Mouse (Mus musculus) monocyte, adult 2 months (primary cell): ENCODE results near the gene Cavin2.

Experiments used
- DNase-seq, 2 experiments: peaks; one replicate each; pipeline ENCODE4 v3.0.0; 2022; ENCODE audit warnings: low spot score in 2 of 2, low read depth in 1 of 2

Cavin2 gene

GRCm38 (mm10) chr1:51307056-51307455, 18.1 kb downstream of the Cavin2 start:
- DNase-seq, result no peak

- no peak for DNase-seq
These were observed 26.6 kb downstream of the Cavin2 start for GRCm38 (mm10) chr1:51315476-51315875.

DNA sequence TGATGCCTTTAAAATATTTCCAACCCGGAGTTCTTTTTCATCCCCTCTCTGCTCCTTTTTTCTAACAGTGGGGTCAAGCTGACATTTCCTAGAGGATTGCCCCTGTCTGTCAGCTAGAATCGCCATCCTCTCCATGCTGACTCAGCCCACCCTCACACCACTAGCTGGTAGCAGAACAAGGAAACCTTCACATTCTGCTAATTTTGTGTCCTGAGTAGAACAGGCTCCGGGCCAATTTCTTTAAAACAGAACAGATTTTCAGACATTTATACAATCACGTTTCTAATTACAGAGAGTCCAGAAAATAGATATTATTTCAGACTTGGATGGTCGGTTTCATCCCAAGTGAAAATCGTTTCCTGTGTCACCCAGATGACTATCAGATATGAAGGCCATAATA, 34.6 kb downstream of the Cavin2 start:
- no peak for DNase-seq

DNA sequence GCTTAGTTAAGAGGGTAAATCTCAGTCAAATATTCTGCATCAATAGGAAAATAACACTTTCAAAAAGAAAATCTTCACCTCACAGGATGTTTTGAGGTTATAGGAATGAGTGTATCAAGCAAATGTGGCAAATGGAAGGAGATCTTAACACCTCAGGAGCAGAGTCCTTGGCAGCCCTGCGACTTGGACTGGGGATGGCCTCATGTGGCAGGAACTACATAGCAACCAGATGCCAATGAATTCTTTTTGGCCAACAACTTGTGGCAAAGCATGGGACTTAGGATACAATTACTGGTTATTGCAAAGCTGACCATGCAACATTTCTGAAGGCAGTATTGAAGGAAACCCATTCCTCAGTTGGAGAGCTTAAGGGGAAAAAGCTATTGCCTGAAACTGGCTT, 39.6 kb downstream of the Cavin2 start:
- DNase-seq, result no peak

DNA sequence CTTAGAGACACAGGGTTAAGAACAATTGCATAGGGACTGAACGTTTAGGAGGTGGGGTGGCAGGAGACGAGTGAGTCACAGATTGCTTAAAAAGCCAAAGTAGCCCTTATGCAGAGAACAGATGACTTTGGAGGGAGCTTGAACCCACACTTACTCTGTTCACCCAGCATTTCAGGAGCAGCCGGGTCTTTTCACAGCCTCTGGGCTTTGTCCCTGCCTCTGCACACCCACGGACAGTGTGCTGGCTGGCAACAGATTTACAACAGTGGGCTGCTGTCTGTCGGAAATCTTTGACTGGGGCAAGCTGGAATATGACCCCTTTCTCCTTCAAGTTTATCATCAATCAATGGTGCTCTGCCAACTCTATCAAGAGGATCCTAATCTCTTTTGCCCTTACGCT, 44.1 kb downstream of the Cavin2 start:
- no peak for DNase-seq

GRCm38 (mm10) chr1:51333557-51334285, 44.8 kb downstream of the Cavin2 start:
- no peak for DNase-seq

DNA sequence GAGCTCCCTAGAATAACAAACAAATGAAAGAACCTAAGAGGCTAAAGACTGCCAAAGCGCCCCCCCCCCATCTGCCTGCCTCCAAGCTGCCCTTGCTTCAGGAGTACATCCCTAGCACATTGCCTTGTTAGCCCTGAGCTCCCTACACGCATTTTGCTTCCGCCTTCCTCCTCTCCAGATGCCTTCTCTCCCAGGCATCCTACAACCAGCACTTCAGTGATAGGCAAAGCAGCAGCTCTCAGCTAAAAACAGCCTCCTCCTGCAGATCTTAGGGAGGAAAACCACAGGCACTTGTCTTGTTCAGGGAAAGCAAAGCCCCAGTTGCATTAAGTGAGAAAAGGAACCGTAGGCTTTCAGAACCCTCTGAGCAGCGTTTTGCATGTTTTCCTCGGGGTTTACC, 45.4 kb downstream of the Cavin2 start:
- DNase-seq, result no peak

DNA sequence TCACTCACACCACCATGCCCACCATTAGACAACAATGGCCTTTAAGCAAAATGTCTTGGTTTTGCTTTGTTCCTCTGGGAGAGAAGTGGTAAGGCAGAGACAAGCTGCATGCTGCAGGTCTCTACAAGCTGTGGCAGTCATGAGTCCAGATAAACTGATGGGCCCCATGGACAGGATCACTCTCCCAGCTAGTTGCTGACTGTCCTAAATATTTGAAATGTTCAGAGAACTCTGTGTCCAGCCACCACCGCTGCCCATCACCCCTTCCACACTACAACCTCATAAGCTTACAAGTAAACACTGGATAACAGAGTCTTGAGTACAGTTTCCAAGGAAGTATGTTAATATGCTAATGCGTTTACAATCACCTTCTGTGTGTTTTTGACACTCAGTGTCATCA, 46.2 kb downstream of the Cavin2 start:
- no peak for DNase-seq

GRCm38 (mm10) chr1:51344160-51344559, 55.2 kb downstream of the Cavin2 start:
- no peak for DNase-seq

DNA sequence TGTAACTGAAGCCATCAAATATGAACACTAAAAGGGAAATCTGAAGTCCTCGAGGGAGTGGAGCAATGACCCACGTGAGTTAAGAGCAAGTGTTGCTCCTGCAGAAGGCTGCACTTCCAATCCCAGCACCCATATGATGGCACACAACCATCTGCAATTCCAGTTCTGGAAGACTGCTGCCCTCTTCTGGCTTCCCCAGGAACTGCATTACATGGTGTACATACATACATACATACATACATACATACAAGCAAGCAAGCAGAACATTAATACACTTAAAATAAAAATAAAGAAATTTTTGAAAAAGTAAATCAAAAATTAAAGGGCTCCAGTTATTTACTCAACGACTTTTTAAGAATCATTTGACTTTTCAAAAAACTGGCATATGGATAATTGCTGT, 58.7 kb downstream of the Cavin2 start:
- DNase-seq, result no peak

DNA sequence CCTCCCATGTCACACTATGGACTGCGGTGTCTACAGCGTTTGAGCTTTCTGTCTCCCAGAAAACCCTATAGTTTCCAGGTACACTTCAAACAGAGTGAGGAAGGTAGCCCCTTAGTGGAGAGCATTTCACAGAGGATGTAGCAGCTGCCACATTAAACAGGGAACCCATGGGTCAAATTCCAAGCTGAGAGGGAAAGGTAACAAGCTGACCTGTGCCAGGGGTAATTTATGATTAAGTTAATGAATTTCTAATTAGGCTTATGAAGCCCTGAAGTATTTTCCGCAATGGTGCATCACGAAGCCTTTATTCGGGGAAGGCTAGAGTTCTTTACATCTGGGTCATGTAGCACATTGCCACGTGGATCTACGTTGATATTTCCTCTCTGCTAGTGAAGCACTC, 59.7 kb downstream of the Cavin2 start:
- DNase-seq, result no peak

DNA sequence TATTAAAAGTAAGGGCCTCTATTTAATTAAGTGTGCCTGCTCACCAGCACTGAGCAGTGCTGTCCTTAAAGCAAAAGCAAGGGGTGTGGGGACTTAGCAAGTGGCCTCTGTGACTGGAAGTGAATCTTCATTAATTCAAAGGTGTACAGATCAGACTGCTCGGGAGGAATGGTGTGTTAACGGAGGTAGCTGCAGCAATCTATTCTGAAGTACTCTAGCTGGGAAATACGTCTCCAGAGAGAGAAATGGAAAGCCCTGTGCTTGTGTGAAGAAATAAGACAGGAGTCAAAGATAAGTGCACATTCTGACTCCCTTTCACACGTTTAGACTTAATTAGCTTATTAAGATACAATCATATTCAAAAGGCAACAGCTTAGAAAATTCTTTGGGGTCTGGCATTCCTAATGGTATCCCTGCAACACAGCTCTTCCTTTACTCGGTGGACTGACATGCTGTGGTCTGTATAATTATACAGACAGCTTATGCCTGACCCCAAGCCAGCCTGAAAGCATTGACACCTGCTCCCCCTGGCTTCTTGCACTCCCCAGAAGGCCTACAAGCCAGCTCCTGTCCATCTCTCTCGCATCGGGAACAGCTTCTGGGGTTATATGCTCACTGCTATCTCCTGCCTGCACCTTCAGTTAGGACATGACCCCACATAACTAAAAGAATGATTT, 60.5 kb downstream of the Cavin2 start:
- no peak for DNase-seq
